Mouse (Mus musculus): ENCODE measurements at regions not wholly inside any gene's neighbourhood (a gene's known extent, or its start where the extent isn't known, plus 50 kb on each side); places are given as distances from the start of the nearest gene placed in this dataset.
"Not testable (repeated sequence)": the region's sequence is repeated elsewhere in the genome, so short reads cannot be mapped to it uniquely, and the experiment has no call there.

- no peak for DNase-seq
Observed at GRCm38 (mm10) chr4:105676690-105677089, 113.0 kb upstream of the Gm12728 start.

GRCm38 (mm10) chr4:105690716-105691115 is 99.0 kb upstream of the Gm12728 start:
- DNase-seq = no peak

- DNase-seq = no peak
Observed at GRCm38 (mm10) chr4:105692380-105692779, 97.3 kb upstream of the Gm12728 start.

- no peak for DNase-seq
Observed at GRCm38 (mm10) chr4:105695895-105696294, 93.8 kb upstream of the Gm12728 start.

- DNase-seq = no peak
Observed at GRCm38 (mm10) chr4:105697123-105697522, 92.5 kb upstream of the Gm12728 start.

- no peak for DNase-seq
Observed at GRCm38 (mm10) chr4:105702036-105702435, 87.6 kb upstream of the Gm12728 start.

- no peak for DNase-seq
Observed at GRCm38 (mm10) chr4:105703408-105703807, 86.3 kb upstream of the Gm12728 start.

GRCm38 (mm10) chr4:105704271-105704670 is 85.4 kb upstream of the Gm12728 start:
- no peak for DNase-seq

- DNase-seq = no peak
Observed at GRCm38 (mm10) chr4:105705996-105706395, 83.7 kb upstream of the Gm12728 start.

- DNase-seq = no peak
Observed at GRCm38 (mm10) chr4:105708080-105708796, 81.4 kb upstream of the Gm12728 start.

- DNase-seq = no peak
Observed at GRCm38 (mm10) chr4:105713956-105714355, 75.7 kb upstream of the Gm12728 start.

GRCm38 (mm10) chr4:105718080-105718479 is 71.6 kb upstream of the Gm12728 start:
- DNase-seq = no peak

GRCm38 (mm10) chr4:105728696-105729095 is 61.0 kb upstream of the Gm12728 start:
- DNase-seq = no peak

- no peak for DNase-seq
Observed at GRCm38 (mm10) chr4:105730900-105731299, 58.8 kb upstream of the Gm12728 start.

GRCm38 (mm10) chr4:105735116-105735515 is 54.6 kb upstream of the Gm12728 start:
- not testable (repeated sequence) for DNase-seq

All from kidney, adult 11 months (tissue).